Mouse (Mus musculus) bone marrow, adult 2 months (tissue): ENCODE data around the gene Tph1.

Experiments
- CTCF ChIP-seq: fragments of 200-500 bp; IDR thresholded peaks from 2 replicates; pipeline ENCODE4 v1.5.1; 2011; ENCODE audit warnings: low read length, control low read depth; ENCODE audit not compliant: control insufficient read depth, insufficient read depth
- POLR2A ChIP-seq: fragments of 200-500 bp; IDR thresholded peaks from 2 replicates; pipeline ENCODE4 v1.6.1; 2011; ENCODE audit warnings: low read depth, mild to moderate bottlenecking, control low read depth, low read length, borderline replicate concordance; ENCODE audit not compliant: control insufficient read depth

DNA sequence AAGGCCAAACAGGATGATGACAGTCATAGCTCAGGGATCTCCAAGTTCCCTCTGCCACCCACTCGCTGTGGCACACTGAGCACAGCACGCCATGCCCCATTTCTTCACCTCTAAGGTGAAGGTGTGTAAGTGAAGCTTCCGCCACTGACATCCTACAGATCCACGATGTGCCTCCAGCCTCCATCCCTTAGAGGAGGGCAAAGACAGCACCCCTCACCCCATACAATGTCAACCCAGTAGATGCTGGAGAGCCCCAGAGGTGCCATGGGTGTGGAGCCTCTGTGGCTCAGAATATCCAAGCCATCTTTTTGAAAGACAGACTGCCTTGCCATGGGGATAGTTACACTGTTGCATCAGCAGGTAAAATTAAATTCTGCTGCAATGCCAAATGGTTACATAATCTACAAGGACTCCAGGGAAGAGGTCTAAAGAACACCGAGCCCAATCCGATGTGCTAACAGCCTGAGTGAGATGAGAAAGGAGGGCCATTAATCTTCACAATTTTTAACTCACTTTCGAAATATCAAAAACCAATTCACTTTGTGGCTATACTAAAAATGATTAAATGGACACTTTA is 55.8 kb downstream of the Tph1 start:
- no peak for TF ChIP-seq CTCF
- TF ChIP-seq POLR2A = no peak
